Comparison of ENCODE assay signal across 14 mouse cellular contexts in the genomic region with DNA sequence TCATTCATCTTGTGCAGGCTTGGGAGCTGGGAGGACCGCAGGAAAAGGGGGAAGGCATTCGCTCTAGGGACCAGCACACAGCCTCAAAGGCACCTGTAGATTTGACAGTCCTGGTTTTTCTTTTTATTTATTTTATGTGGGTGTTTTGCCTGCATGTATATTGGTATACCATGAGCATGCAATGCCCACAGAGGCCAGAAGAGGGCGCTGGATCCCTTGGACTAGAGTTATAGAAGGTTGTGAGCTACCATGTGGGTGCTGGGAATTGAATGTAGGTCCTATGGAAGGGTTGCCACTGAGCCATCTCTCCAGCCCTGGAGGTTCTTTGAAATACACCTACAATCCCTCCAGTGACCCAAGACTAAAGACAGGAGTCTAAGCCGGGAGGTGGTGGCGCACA. TPM values are rescaled to one million over a fixed set of nuclear protein-coding genes. Genes with fewer than 3 reads are reported as not detected.
A peak's percentile ranks its signal among the peaks of the same experiment; 100 is the strongest.
DNase-seq lines count a peak whose midpoint lies in the region; ATAC-seq and TF ChIP-seq lines count a peak whose summit lies in the region.
"Had no signal": no experiment of that assay in that cellular context is flagged by ENCODE, and none has a peak within 500 bp of the region (broad histone marks: within the 10 kb centered on the region; RNA-seq: fewer than 3 reads in every experiment).

No protein-coding gene starts in this region.

- no peak overlapping the region for H3K9ac ChIP-seq in liver, embryonic 14.5 days (replicated peaks)
- no peak overlapping the region for H3K9ac ChIP-seq in liver, embryonic 12.5 days
- H3K9ac ChIP-seq in midbrain, embryonic 14.5 days (replicated peaks; ENCODE audit: low read length): no peak overlapping the region

- no peak for TF ChIP-seq EP300 in liver, embryonic 14.5 days (IDR thresholded peaks at IDR 0.05; ENCODE audit: low read depth)

- H3K27me3 ChIP-seq in liver, embryonic 14.5 days (ENCODE audit: control insufficient read depth, insufficient read depth, low read length): no peaks in the 10 kb centered on the region
- H3K27me3 ChIP-seq in liver, embryonic 12.5 days (replicated peaks): peaks cover 3% of the 10 kb centered on the region; the same call in 1 of the 2 replicates
- H3K27me3 ChIP-seq in embryonic facial prominence, embryonic 10.5 days (replicated peaks; ENCODE audit: low read depth, poor library complexity, severe bottlenecking): no peaks in the 10 kb centered on the region
- H3K27me3 ChIP-seq in midbrain, embryonic 14.5 days (ENCODE audit: control insufficient read depth, insufficient read depth, low read length): no peaks in the 10 kb centered on the region

- H3K36me3 ChIP-seq in liver, embryonic 14.5 days (replicated peaks; ENCODE audit: control insufficient read depth, insufficient read depth, low read depth): no peaks in the 10 kb centered on the region
- no peaks in the 10 kb centered on the region for H3K36me3 ChIP-seq in liver, embryonic 12.5 days
- no peaks in the 10 kb centered on the region for H3K36me3 ChIP-seq in embryonic facial prominence, embryonic 10.5 days (replicated peaks)
- no peaks in the 10 kb centered on the region for H3K36me3 ChIP-seq in midbrain, embryonic 14.5 days (ENCODE audit: control insufficient read depth, insufficient read depth, low read length)

- no peak overlapping the region for H3K4me3 ChIP-seq in liver, embryonic 14.5 days (ENCODE audit: insufficient read depth in 1 of 2, low read depth in 2 of 2, low read length in 2 of 2)
- no peak overlapping the region for H3K4me3 ChIP-seq in liver, embryonic 12.5 days
- no peak overlapping the region for H3K4me3 ChIP-seq in embryonic facial prominence, embryonic 10.5 days
- no peak overlapping the region for H3K4me3 ChIP-seq in midbrain, embryonic 14.5 days (replicated peaks; ENCODE audit: low read depth, low read length)

- no peak for ATAC-seq in CD4-positive, CD25-positive, alpha-beta regulatory T cell, adult 4 months
- no peak for ATAC-seq in liver, embryonic 14.5 days (ENCODE audit: insufficient read depth)
- ATAC-seq in liver, embryonic 12.5 days: no peak
- ATAC-seq in midbrain, embryonic 14.5 days (ENCODE audit: low FRiP score, low TSS enrichment): no peak

- H3K27ac ChIP-seq in liver, embryonic 14.5 days: no peak overlapping the region
- no peak overlapping the region for H3K27ac ChIP-seq in liver, embryonic 12.5 days
- 0 out of 2 replicates have a peak overlapping the region, but pooled peaks have one; percentile 26 for H3K27ac ChIP-seq in embryonic facial prominence, embryonic 10.5 days (replicated peaks)
- H3K27ac ChIP-seq in midbrain, embryonic 14.5 days (replicated peaks; ENCODE audit: low read depth, low read length): peak overlapping the region; percentile 38; the same call in 1 of the 2 replicates

- peak; percentile 17 for DNase-seq in CD4-positive, CD25-positive, alpha-beta regulatory T cell, adult 2 months (ENCODE audit: low read depth, low spot score)
- DNase-seq in liver, embryonic 14.5 days (ENCODE audit: low read depth in 3 of 3, low spot score in 3 of 3): no peak
- no peak for DNase-seq in embryonic facial prominence, embryonic 10.5 days (ENCODE audit: low spot score)
- no peak for DNase-seq in midbrain, embryonic 14.5 days
- DNase-seq in layer of hippocampus, adult 8-10 months (ENCODE audit: low spot score in 2 of 2): no peak
- no peak for DNase-seq in urinary bladder, postnatal 4 days (ENCODE audit: low spot score in 2 of 2)
- DNase-seq: adrenal gland, postnatal 25 days; cerebellum, adult 9-11 months; heart, postnatal 4 days had no signal

- TF ChIP-seq CTCF in liver, embryonic 14.5 days (IDR thresholded peaks at IDR 0.05; ENCODE audit: low read depth): peak; percentile 55

- no peak overlapping the region for H3K4me2 ChIP-seq in liver, embryonic 14.5 days (ENCODE audit: low read depth)
- no peak overlapping the region for H3K4me2 ChIP-seq in liver, embryonic 12.5 days
- no peak overlapping the region for H3K4me2 ChIP-seq in midbrain, embryonic 14.5 days (ENCODE audit: low read length)

- 51% methylated on average over 5 of the region's 5 CpGs for WGBS in liver, embryonic 14.5 days (ENCODE audit: insufficient replicate concordance)
- WGBS in liver, embryonic 12.5 days (ENCODE audit: insufficient replicate concordance): 51% methylated on average over 5 of the region's 5 CpGs
- 70% methylated on average over 5 of the region's 5 CpGs for WGBS in embryonic facial prominence, embryonic 10.5 days
- 68% methylated on average over 5 of the region's 5 CpGs for WGBS in midbrain, embryonic 14.5 days

- H3K9me3 ChIP-seq in liver, embryonic 14.5 days (ENCODE audit: control insufficient read depth, low read length): no peaks in the 10 kb centered on the region
- no peaks in the 10 kb centered on the region for H3K9me3 ChIP-seq in liver, embryonic 12.5 days (replicated peaks)
- H3K9me3 ChIP-seq in embryonic facial prominence, embryonic 10.5 days: no peaks in the 10 kb centered on the region
- no peaks in the 10 kb centered on the region for H3K9me3 ChIP-seq in midbrain, embryonic 14.5 days (ENCODE audit: control insufficient read depth, low read length)

- peaks cover 0 to 2% of the 10 kb centered on the region in 2 experiments; a peak in 1 of 4 replicates for H3K4me1 ChIP-seq in liver, embryonic 14.5 days (replicated peaks; ENCODE audit: control insufficient read depth in 2 of 2, insufficient read depth in 2 of 2, low read length in 1 of 2)
- H3K4me1 ChIP-seq in liver, embryonic 12.5 days: no peaks in the 10 kb centered on the region; the same call in 1 of the 2 replicates
- peaks cover 45% of the 10 kb centered on the region for H3K4me1 ChIP-seq in embryonic facial prominence, embryonic 10.5 days
- peaks cover 39% of the 10 kb centered on the region for H3K4me1 ChIP-seq in midbrain, embryonic 14.5 days (ENCODE audit: control insufficient read depth, insufficient read depth, low read length)

RNA-seq across cellular contexts. Expression of gene Gm45623, which starts 17.2 kb away (rescaled TPM):
- polyA plus RNA-seq in CD4-positive, CD25-positive, alpha-beta regulatory T cell, adult 4 months (2017; shearing (Covaris generic)): not detected
- not detected in 2 replicates for polyA plus RNA-seq in liver, embryonic 14.5 days (2012; rRNA removed)
- polyA plus RNA-seq in liver, embryonic 14.5 days (2014; fragmentation: Nextera tagmentation; extraction: Ambion mirVana): not detected in 2 replicates
- not detected in 2 replicates for polyA plus RNA-seq in liver, embryonic 12.5 days (2016; fragmentation: Nextera tagmentation; extraction: Ambion mirVana)
- 0.24 and 0.26 TPM in 2 replicates for polyA plus RNA-seq in embryonic facial prominence, embryonic 10.5 days (2016; fragmentation: Nextera tagmentation; extraction: Ambion mirVana)
- polyA plus RNA-seq in midbrain, embryonic 14.5 days (2014; fragmentation: Nextera tagmentation; extraction: Ambion mirVana): 1.1 and 2.1 TPM in 2 replicates
- 1 to 10 TPM; 1.1 to 1.4 (median 1.2) TPM for total RNA-seq in layer of hippocampus, adult 8-10 months (2022)
- total RNA-seq: adrenal gland, postnatal 25 days; gastrocnemius, postnatal 4 days; megakaryocyte progenitor cell, adult 5-6 weeks; neutrophil, adult 5-6 weeks had no signal

Comparison
In these comparisons a context has a peak if more than half of its experiments do, and no peak if none do; other contexts are left out.
1. H3K27ac ChIP-seq: peak in embryonic facial prominence, embryonic 10.5 days (single experiment) and midbrain, embryonic 14.5 days (single experiment); none in liver, embryonic 14.5 days (single experiment) and liver, embryonic 12.5 days (single experiment).